Mouse (Mus musculus) neural tube, embryonic 13.5 days (tissue): ENCODE measurements at regions not wholly inside any gene's neighbourhood (a gene's known extent, or its start where the extent isn't known, plus 50 kb on each side); places are given as distances from the start of the nearest gene placed in this dataset.
"Not testable (repeated sequence)": the region's sequence is repeated elsewhere in the genome, so short reads cannot be mapped to it uniquely, and the experiment has no call there.

ENCODE experiments used
- ATAC-seq: fragments of 200-750 bp; cut with Nextera tagmentation; 2 replicates; pipeline ENCODE4 v1.8.0; 2017; ENCODE audit warnings: low read depth, mild to moderate bottlenecking, moderate TSS enrichment, moderate library complexity
- H3K27ac ChIP-seq: fragments of 300-500 bp; sonication (generic); replicated peaks from 2 replicates; pipeline ENCODE4 v1.5.1; 2015; ENCODE audit warnings: moderate library complexity, mild to moderate bottlenecking, inconsistent platforms
- H3K27me3 ChIP-seq: fragments of 300-500 bp; sonication (generic); 2 replicates; pipeline ENCODE4 v1.6.1; 2015; ENCODE audit warnings: mild to moderate bottlenecking, inconsistent platforms
- H3K36me3 ChIP-seq: fragments of 300-500 bp; sonication (generic); 2 replicates; pipeline ENCODE4 v1.6.1; 2015; ENCODE audit warnings: mild to moderate bottlenecking, inconsistent platforms
- H3K4me1 ChIP-seq: fragments of 300-500 bp; sonication (generic); replicated peaks from 2 replicates; pipeline ENCODE4 v1.6.1; 2015; ENCODE audit warnings: inconsistent platforms
- H3K4me2 ChIP-seq: fragments of 300-500 bp; sonication (generic); 2 replicates; pipeline ENCODE4 v1.6.1; 2015; ENCODE audit warnings: inconsistent platforms, mild to moderate bottlenecking, moderate library complexity
- H3K4me3 ChIP-seq: fragments of 300-500 bp; sonication (generic); 2 replicates; pipeline ENCODE4 v1.5.1; 2015; ENCODE audit warnings: mild to moderate bottlenecking, inconsistent platforms
- H3K9ac ChIP-seq: fragments of 300-500 bp; sonication (generic); 2 replicates; pipeline ENCODE4 v1.6.1; 2015; ENCODE audit warnings: moderate library complexity, mild to moderate bottlenecking, inconsistent platforms
- H3K9me3 ChIP-seq: fragments of 300-500 bp; sonication (generic); 2 replicates; pipeline ENCODE4 v1.6.1; 2016; ENCODE audit warnings: inconsistent platforms
- WGBS: fragments of 180-500 bp; shearing (Covaris S2); methylation state at CpG from one replicate; pipeline ENCODE4 v1.1.7; 2015; 5-methylcytosine and 5-hydroxymethylcytosine counted together

DNA sequence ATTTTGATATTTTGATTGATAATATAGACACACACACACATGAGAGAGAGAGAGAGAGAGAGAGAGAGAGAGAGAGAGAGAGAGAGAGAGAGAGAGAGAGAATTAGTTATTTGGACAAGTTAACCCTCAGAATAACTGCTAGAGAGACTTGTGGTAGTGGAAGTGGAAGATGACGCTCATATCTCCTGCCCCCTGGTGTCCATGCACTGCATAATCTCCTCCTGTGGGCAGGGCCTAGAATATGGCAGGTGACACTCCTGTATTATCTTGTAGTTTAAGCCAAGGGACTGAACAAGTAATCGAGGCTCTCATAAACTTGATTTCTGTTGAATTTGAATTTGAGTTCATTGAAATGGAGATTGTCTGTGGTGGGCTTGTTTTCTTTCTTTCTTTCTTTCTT lies 663.5 kb upstream of the Olfr1507 start:
- H3K36me3 ChIP-seq = not testable (repeated sequence)
- WGBS = no CpG with 5 or more reads among the region's 2 CpGs

DNA sequence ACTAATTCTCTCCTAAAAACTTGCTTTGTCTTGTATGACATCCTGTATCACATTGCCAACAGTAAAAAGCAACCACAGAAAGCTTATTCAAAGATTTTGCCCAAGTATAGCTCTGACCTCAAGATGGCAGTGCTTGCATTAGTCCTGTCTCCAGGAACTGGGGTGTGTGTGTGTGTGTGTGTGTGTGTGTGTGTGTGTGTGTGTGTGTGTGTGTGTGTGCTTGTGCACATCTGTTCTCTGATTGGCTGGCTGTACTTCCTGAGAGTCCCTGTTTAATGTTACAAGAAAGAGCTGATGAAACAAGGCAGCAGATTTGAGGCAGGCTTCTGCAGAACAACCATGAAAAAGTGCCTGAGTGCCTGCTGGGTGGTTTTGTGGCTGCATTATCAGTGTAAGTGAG lies 639.2 kb upstream of the Olfr1507 start:
- H3K4me2 ChIP-seq, H3K9ac ChIP-seq, H3K4me3 ChIP-seq, H3K4me1 ChIP-seq, ATAC-seq, H3K9me3 ChIP-seq, H3K36me3 ChIP-seq, H3K27me3 ChIP-seq, H3K27ac ChIP-seq: not testable (repeated sequence)

More for the DNA sequence above, 663.5 kb upstream of the Olfr1507 start:
- not testable (repeated sequence) for H3K4me2 ChIP-seq, H3K4me3 ChIP-seq, H3K4me1 ChIP-seq, H3K9me3 ChIP-seq, H3K27me3 ChIP-seq, H3K27ac ChIP-seq, ATAC-seq, H3K9ac ChIP-seq

DNA sequence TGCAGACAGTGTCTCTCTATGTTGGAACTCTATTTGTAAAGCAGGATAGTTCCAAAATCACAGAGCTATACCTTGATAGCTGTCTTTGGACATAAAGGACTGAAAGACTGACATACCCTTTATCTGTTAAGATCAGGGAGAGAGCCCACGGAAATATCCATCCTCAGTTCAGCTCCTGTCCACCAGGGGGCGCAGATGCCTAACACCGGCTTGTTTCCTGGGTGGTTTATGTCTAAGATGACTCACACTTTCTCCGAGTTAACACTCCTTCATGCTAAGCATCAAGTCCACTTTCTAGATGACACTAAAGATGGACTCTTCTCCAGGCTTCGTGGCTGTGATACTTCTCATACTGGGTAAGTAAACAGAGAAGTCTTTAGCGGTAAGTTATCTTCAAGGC lies 636.8 kb upstream of the Olfr1507 start:
- H3K4me1 ChIP-seq, H3K4me3 ChIP-seq, H3K27ac ChIP-seq, H3K9me3 ChIP-seq, ATAC-seq, H3K36me3 ChIP-seq, H3K27me3 ChIP-seq, H3K9ac ChIP-seq, H3K4me2 ChIP-seq: not testable (repeated sequence)
- 37% methylated on average over 6 of the region's 6 CpGs for WGBS

DNA sequence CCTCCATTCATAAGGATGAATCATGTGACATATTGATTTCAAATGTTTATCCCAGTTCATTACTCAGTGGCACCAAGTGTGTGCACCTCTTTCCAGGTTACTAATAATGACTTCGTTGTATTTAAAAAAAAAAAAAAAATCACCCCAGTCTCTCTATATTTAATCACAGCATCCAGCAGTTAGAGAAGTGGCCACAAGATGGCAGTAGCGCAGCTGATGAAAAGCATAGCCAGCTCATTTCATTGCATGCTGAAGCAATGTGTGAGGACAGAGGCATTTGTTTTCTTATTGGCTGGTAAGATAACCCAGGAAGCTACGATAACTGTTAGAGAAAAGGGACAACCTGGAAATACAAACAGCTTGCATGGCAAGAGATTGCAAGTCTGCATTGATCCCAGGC lies 626.2 kb upstream of the Olfr1507 start:
- WGBS = 19% methylated on average over 2 of the region's 3 CpGs

DNA sequence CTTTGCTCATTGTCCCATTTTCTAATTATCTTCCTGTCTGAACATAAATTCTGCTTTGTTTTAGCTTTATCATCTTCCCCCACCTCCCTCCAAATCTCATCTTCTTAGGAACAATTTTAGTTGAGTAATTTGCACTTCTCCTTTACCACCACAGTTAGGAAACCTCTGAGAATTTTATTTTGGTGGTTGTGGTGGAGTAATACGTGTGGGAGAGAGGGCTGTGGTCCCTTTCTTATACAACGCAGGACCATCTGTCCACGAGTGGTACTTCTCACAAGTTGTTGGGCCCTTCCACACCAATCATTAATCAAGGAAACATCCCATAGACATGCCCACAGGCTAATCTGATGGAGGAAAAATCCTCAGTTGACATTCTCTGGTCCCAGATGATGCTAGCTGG lies 614.2 kb upstream of the Olfr1507 start:
- WGBS = 84% methylated on average over 3 of the region's 3 CpGs
- H3K27me3 ChIP-seq = not testable (repeated sequence)

More for the DNA sequence above, 626.2 kb upstream of the Olfr1507 start:
- not testable (repeated sequence) for H3K4me1 ChIP-seq, H3K9ac ChIP-seq, H3K36me3 ChIP-seq, H3K4me3 ChIP-seq, H3K27ac ChIP-seq, H3K4me2 ChIP-seq, H3K9me3 ChIP-seq, ATAC-seq, H3K27me3 ChIP-seq

DNA sequence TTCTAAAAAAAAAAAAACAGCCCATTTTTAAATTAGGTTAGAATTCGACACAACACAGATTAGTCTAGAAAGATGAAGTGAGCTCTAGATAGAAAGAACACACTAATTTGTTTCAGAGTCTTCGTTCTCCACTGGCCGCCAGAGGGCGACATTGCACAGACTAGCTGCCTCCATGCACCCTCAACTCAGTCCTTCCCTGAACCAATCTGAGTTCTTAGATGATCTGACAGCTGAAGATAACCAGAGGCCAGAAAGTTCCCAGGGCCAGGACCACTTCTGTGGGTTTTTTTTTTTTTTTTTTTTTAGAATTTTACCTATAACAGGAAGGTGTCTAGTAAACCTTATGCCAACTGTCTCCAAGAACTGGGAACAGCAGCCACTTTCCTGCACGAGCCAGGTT lies 605.8 kb upstream of the Olfr1507 start:
- 37% methylated on average over 5 of the region's 5 CpGs for WGBS
- H3K9me3 ChIP-seq, H3K4me1 ChIP-seq, H3K4me3 ChIP-seq, H3K36me3 ChIP-seq, H3K4me2 ChIP-seq, H3K27ac ChIP-seq, ATAC-seq, H3K9ac ChIP-seq, H3K27me3 ChIP-seq: not testable (repeated sequence)

More for the DNA sequence above, 614.2 kb upstream of the Olfr1507 start:
- H3K4me3 ChIP-seq, H3K9me3 ChIP-seq, H3K9ac ChIP-seq, H3K4me2 ChIP-seq, ATAC-seq, H3K36me3 ChIP-seq, H3K4me1 ChIP-seq, H3K27ac ChIP-seq: not testable (repeated sequence)

DNA sequence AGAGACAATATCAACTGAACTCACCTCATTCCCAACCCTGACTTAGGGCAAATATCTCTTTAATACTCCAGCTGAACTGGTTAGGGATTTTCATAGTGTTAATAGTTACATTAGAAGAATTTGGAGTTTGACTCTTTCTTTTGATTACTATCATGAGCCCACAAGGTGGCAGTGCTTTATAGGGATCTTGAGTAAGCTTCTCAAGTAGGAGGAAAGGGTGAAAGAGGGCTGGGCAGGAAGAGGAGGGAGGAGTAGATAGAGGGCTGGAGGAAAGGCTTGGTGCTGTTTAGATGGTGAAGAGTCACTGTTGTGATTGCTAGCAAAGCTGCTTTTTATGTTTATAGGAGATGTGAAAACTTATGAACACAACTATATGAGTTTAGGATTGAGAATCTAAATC lies 595.4 kb upstream of the Olfr1507 start:
- H3K9me3 ChIP-seq, H3K36me3 ChIP-seq, H3K4me3 ChIP-seq, H3K4me2 ChIP-seq, H3K27ac ChIP-seq, H3K4me1 ChIP-seq, H3K9ac ChIP-seq, H3K27me3 ChIP-seq, ATAC-seq: not testable (repeated sequence)

DNA sequence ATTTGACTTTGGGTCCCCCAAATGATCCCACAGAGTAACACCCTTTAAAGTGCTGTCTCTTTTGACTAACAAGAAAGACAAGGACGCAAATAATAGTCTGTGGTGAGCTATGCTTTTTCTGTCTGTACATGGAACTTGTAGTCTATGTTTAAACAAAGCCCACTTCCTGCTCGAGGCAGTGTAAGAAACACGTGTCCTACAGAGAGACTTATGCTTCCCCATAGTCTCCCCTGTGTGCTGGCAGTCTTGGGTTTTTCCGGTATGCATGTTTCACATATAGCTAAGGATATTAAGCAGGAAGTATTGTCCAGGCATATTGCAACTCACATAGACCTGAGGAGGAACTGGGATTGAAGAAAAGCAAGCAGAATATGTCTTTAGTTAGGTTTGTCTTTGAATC lies 586.3 kb upstream of the Olfr1507 start:
- H3K4me3 ChIP-seq, H3K4me1 ChIP-seq, H3K4me2 ChIP-seq, H3K9me3 ChIP-seq, ATAC-seq, H3K27ac ChIP-seq, H3K9ac ChIP-seq, H3K36me3 ChIP-seq, H3K27me3 ChIP-seq: not testable (repeated sequence)
- 74% methylated on average over 4 of the region's 4 CpGs for WGBS

DNA sequence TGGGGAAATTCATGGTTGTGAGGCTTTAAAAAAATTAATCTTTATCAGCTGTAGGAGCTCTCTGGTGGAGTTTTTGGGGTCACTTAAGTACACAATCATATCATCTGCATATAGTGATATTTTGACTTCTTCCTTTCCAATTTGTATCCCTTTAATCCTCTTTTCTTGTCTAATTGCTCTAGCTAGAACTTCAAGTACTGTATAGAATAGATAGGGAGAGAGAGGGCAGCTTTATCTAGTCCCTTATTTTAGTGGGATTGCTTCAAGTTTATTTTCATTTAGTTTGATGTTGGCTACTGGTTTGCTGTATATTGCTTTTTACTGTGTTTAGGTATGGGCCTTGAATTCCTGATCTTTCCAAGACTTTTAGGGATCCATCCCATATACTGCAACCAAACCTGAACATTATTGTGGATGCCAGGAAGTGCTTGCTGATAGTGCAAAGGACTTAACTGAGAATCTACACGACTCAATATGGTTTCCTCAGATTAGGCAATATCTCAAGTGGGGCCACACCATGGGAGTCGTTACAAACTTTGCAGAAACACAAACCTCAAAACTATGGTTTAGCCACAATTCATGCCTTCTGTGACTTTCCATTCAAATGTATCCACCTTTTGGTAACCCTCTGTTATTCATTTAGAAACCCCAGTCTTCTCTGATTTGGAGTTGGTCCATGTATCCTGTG lies 585.6 kb upstream of the Olfr1507 start:
- H3K4me1 ChIP-seq, H3K27me3 ChIP-seq, H3K9me3 ChIP-seq, ATAC-seq, H3K27ac ChIP-seq, H3K4me3 ChIP-seq, H3K36me3 ChIP-seq, H3K4me2 ChIP-seq, H3K9ac ChIP-seq: not testable (repeated sequence)
- no CpG with 5 or more reads among the region's 2 CpGs for WGBS

DNA sequence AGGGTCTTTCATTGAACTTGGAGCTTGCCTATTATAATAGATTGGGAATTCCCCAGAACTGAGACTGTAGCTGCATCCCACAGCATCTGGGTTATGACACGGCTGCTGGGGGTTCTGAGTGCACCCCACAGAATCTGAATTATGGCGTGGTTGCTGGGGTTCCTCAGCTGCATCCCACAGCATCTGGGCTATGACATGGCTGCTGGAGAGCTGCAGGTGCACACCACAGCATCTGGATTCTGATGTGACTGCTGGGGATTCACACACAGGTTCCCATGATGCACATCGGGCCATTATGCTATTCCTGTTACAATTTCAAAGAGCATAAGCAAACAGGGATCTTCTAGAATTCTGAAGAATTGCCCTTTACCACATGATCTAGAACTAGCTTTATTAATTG lies 585.0 kb upstream of the Olfr1507 start:
- not testable (repeated sequence) for H3K4me3 ChIP-seq, H3K27me3 ChIP-seq, H3K4me2 ChIP-seq, H3K36me3 ChIP-seq, H3K27ac ChIP-seq, H3K9ac ChIP-seq, ATAC-seq, H3K9me3 ChIP-seq, H3K4me1 ChIP-seq
- 78% methylated on average over 3 of the region's 3 CpGs for WGBS

DNA sequence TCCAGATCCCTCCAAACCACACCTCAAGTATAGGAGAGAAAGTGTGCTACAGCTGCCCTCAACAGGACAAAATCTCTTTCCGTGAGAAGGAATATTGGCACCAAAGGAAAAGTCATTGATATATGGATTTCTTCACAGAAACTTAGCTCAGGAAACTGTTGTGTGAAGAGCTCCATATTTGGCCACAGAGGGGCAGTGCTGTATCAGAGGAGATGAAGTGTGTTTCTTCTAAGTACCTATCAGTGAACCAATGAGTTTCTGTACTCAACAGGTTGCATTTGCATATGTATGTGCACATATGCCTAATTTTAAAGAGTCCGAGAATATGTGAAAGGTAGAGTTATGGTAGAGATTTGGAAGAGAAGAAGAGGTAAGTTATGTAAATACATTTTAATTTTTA lies 580.4 kb upstream of the Olfr1507 start:
- WGBS = 90% methylated on average over 2 of the region's 2 CpGs
- not testable (repeated sequence) for H3K27me3 ChIP-seq, H3K9me3 ChIP-seq, H3K4me2 ChIP-seq, H3K9ac ChIP-seq, H3K4me1 ChIP-seq, H3K36me3 ChIP-seq, H3K4me3 ChIP-seq, H3K27ac ChIP-seq, ATAC-seq

DNA sequence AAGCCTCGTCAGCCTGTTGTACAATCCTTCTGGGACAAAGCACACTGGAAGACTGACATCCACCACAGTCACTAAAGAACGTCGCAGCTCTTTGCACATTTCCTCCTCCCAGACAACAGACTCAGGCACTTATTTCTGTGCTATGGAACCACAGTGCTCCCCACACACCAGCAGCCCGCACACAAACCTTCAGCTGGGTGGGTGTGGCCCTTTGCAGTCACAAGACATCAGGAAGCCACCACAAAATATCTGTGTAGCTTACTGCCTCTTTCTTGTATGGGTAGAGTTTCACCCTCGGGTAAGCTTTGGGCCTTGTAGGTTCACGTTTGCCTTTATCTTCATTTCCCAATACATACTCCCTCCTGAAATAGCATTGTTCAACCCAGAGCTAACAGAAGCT lies 577.6 kb upstream of the Olfr1507 start:
- not testable (repeated sequence) for H3K27ac ChIP-seq, H3K4me3 ChIP-seq, H3K27me3 ChIP-seq, H3K4me1 ChIP-seq, H3K9ac ChIP-seq, H3K9me3 ChIP-seq, H3K4me2 ChIP-seq, ATAC-seq, H3K36me3 ChIP-seq
- 81% methylated on average over 6 of the region's 6 CpGs for WGBS

DNA sequence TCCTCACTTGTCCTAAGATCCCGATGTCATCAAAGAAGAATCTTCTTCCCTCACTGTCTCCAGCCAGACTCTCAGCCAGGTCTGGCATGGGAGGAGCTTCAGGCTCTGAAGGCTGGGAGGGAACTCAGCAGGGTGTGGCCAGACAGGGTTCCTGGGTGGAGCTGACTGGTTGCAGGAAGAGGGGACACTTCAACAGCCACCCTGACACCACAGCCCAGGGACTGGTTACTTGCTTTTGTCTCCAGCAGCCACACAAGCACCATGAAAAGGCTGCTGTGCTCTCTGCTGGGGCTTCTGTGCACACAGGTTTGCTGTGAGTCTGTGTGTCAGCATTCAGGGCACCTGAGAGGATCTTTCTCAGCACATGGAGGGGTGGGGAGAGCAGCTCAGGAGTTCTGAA lies 577.0 kb upstream of the Olfr1507 start:
- H3K27me3 ChIP-seq, H3K9me3 ChIP-seq, H3K4me3 ChIP-seq, ATAC-seq, H3K4me1 ChIP-seq, H3K27ac ChIP-seq, H3K4me2 ChIP-seq, H3K9ac ChIP-seq, H3K36me3 ChIP-seq: not testable (repeated sequence)
- no CpG with 5 or more reads among the region's 1 CpGs for WGBS
